Mouse (Mus musculus) myocyte (in vitro differentiated cells): ENCODE measurements around the gene Xylt2.

Source experiments
- E2F4 ChIP-seq: IDR thresholded peaks from one replicate; pipeline ENCODE4 v1.6.1; 2011; ENCODE audit warnings: mild to moderate bottlenecking, control low read depth, moderate library complexity; ENCODE audit not compliant: insufficient read depth
- MAX ChIP-seq: IDR thresholded peaks from one replicate; pipeline ENCODE4 v1.6.1; 2011; ENCODE audit warnings: low read depth, mild to moderate bottlenecking, control low read depth
- MYOD1 ChIP-seq, 3 experiments: IDR thresholded peaks; one replicate each; pipeline ENCODE4 v1.6.1; 2011; ENCODE audit warnings: control low read depth in 2 of 3, low read depth in 2 of 3, mild to moderate bottlenecking in 2 of 3, moderate library complexity in 1 of 3; ENCODE audit not compliant: insufficient read length in 2 of 3, control insufficient read depth in 1 of 3
- MYOG ChIP-seq, 3 experiments: IDR thresholded peaks; one replicate each; pipeline ENCODE4 v1.6.1; 2011; ENCODE audit warnings: control low read depth in 2 of 3, low read depth in 2 of 3, mild to moderate bottlenecking in 2 of 3; ENCODE audit not compliant: insufficient read length in 2 of 3, control insufficient read depth in 1 of 3, insufficient read depth in 1 of 3
- POLR2A ChIP-seq: IDR thresholded peaks from one replicate; pipeline ENCODE4 v1.6.1; 2011; ENCODE audit warnings: low read depth, mild to moderate bottlenecking, control low read depth, moderate library complexity; ENCODE audit not compliant: insufficient read length
- POLR2AphosphoS2 ChIP-seq: IDR thresholded peaks from one replicate; pipeline ENCODE4 v1.6.1; 2011; ENCODE audit warnings: low read depth, control low read depth; ENCODE audit not compliant: insufficient read length
- TCF3 ChIP-seq: IDR thresholded peaks from one replicate; pipeline ENCODE4 v1.6.1; 2011; ENCODE audit warnings: low read depth, control low read depth; ENCODE audit not compliant: insufficient read length
- USF1 ChIP-seq: IDR thresholded peaks from one replicate; pipeline ENCODE4 v1.6.1; 2011; ENCODE audit warnings: low read depth, mild to moderate bottlenecking, control low read depth, moderate library complexity

DNA sequence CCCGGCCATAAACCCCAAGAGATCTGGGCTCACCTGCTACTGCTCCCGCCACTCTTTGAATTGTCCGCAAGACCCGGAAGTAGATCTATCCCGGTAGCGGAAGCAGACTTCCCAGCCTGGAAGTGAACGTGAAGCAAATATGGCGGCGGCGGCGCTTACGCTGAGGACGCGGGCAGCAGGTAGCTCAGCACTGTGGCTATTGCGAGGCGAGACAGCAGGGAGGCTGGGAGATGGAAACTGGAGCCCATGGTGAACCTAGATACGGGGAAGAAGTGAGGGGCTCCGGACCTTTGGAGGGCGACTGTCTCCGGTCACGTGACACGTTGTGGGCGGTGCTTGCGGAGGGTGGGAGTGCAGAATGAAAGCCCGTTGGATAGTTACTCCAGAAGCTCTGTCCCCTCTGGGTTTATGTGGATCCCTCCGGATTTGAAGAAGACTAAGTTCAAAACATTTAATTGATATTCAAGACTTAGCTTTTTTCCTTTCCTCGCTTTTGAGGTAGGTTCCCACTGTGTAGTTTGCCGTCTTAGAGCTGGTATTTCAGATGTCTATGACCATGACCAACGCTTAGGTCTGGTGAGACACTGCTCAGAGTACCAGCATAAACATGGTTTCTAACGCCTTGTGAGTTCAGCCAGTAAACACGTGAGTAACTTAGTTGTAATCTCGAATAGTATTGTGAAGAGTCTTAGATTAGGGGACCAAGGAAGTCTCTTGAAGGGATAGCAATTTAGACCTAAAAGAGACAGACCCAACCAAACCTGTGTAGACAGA lies 23.5 kb downstream of the Xylt2 start, which contains the start of the genes Mrpl27 and Eme1:
- TF ChIP-seq POLR2A: peak; percentile 52
- peak; percentile 94 for TF ChIP-seq E2F4
- peak; percentile 97 for TF ChIP-seq USF1
- no peak for TF ChIP-seq MYOG (IDR thresholded peaks at IDR 0.05; ENCODE audit: control insufficient read depth in 1 of 3, insufficient read depth in 1 of 3, insufficient read length in 2 of 3, low read depth in 2 of 3)
- no peak for TF ChIP-seq TCF3
- TF ChIP-seq MYOD1 (IDR thresholded peaks at IDR 0.05; ENCODE audit: control insufficient read depth in 1 of 3, insufficient read length in 2 of 3, low read depth in 2 of 3): no peak
- TF ChIP-seq POLR2AphosphoS2: no peak
- no peak for TF ChIP-seq MAX
